Mouse (Mus musculus): ENCODE data around the gene Them7.

Them7 gene

DNA sequence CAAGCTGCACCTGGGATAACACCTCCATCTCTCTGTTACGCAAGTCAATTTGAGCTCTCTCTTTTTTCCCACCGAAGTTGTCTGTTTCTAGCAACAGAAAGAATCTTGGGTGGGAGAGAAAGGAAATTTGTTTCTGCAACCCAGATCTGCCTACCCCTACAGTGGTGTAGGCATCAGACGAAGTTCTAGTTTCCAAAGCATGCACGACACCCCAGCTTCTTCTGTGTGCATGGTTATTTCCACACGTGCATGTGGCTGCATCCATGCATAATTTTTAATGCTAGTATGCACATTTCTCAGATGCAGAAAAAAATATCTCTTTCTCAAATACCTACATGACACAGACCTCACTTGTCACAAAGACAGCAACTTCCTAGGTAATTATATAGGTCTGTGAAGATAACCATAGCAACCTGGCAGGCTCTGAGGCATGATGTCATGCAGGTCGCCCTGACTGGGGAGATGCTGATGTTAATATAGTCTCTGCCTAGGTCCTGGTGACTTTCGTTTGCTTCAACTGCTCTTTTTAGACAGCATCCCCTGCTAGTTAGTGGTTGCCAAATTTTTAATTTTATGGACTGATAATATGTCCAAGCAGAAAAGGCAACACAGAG, 192.0 kb downstream of the Them7 start:
- no peak for DNase-seq (ENCODE audit: extremely low spot score, low spot score)

DNA sequence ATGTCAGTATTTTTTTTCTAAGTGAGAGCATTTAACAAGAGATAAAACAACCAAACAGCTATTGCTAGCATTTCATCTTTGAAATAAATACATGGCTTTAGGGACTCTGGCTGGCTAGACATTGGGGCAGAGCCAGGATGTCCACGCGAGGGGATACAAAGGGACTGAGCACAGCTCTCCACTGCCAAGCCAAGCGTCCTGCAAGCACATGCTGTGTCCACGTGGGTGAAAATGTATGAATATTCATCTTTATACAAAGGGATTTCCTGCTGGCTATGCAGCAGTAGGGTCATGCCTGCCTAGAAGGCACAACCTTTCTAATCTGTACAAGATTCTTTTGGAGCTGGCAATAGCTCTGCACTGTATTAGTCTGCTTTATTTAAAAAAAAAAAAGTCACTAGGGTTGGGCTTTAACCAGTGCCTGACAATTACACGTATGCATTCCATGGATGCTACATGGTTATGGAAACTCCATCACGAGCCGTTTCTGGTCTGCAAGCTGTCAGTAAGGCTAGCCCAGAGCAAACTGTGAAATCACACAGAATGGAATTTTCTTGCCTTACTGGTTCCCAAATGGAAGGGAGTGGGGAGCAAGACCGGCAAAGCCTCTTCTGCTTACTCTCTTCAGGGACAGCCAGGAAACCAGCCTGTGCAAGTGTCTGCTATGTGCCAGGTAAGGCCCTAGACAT, 192.7 kb downstream of the Them7 start:
- DNase-seq (ENCODE audit: extremely low spot score, low spot score) = no peak

DNA sequence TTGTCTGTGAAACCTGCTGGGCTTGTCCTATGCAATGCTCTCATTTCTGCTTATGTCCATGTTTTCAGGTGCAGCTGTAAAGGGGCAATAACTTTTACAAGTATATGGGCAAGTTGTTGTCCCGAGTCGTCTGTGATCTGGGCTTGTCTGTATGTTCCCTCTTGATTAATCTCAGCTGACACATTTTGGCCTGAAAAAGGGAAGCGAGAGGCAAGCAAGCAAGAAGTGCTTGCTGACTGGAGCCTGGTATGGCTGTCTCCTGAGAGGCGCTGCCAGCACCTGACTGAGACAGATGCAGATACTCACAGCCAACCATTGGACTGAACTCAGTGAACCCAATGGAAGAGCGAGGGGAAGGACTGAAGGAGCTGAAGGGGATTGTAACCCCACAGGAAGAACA, 193.5 kb downstream of the Them7 start:
- DNase-seq (ENCODE audit: extremely low spot score, low spot score) = no peak

DNA sequence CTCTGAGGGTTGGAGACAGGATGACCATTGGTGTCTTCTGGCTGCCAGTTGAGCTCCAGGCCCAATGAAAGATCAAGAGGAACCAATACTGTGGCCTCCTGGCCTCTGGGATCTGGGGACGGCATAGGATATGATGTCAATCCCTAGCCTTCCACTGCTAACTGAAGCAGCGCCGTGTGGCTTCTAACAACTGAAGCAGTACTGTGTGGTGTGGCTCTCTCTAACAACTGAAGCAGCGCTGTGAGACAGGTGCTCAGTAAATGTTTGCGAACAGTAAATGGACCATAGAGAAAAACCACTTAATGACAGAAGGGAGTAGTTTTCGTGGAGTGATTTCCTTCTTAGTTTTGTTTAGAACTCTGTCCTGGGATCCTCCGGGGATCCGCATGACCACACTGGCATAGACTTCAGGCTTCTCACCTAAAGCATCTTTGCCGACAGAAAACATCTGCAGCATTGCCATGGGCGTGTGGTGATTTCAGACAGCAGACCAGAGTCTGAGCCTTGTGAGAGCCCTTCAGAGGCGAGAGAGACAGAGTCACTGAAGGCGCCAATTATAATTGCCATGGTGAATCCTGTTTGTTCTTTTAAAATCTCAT, 194.6 kb downstream of the Them7 start:
- DNase-seq (ENCODE audit: extremely low spot score, low spot score) = no peak

DNA sequence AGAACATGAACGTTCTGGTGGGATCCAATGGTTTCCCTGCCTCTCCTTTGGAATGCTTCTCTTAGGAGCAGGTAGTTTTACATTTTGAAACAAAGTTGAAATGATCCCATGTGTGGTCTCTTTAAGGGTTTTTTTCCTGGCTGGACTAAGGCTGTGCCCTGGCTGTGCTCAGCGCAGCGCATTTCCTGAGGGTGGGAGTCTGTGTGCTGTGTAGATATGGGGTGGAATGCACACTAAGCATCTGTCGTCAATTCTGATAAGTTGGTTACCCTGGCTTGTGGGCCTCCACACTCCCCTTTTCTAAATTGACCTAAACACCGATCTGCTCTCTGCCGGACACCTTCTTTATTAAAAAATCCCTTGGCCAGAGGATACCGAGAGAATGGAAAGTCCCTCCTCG, 203.3 kb downstream of the Them7 start:
- no peak for DNase-seq (ENCODE audit: extremely low spot score, low spot score)

DNA sequence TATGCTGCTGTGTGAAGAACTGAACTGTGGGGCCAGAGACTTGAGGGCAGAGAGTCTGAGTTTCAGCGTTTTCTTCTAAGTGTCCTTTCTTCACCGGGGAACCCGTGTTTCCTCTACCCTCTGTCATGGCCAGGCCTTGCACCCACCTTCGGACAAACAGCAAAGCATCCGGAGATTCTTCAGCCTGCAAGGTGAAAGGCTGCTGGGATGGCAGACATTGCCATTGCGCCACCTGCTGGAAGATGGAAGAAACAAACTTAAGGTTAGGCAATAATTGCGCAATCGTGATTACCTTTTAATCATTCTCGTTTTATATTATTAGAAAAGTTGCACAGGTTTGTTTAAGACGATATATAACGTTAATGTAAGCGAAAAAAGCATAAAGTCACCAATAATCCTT, 203.9 kb downstream of the Them7 start:
- DNase-seq (ENCODE audit: extremely low spot score, low spot score) = peak; percentile 67

DNA sequence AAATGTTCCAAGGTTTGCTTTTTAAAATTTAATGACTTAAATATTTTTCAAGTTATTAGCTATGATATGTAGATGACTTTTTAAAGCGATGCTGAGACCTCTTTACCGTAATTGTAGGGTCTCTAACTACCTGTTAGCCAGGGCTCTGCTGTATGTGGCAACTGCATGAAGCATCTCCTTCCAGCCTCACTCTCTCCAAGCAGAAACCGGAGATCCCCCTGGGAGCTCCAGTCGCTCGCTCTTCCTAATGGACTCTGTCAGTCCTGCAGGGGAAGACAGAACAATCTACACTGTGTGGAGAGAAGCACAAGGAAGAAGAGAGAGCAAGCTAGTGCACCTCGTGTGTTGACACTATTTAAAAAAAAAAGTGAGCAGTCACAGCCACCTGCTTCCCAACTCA, 204.3 kb downstream of the Them7 start:
- no peak for DNase-seq (ENCODE audit: extremely low spot score, low spot score)
